Mouse (Mus musculus) lung, embryonic 16.5 days (tissue): ENCODE data around the gene Krba1. TPM values are rescaled to one million over a fixed set of nuclear protein-coding genes. Genes with fewer than 3 reads are reported as not detected.

Experiments
- ATAC-seq: fragments of 200-750 bp; cut with Nextera tagmentation; 2 replicates; pipeline ENCODE4 v1.8.0; 2017; ENCODE audit warnings: low read depth, mild to moderate bottlenecking, moderate library complexity
- H3K27ac ChIP-seq: fragments of 300-500 bp; sonication (generic); 2 replicates; pipeline ENCODE4 v1.5.1; 2014; ENCODE audit warnings: mild to moderate bottlenecking, control low read depth, low read length
- H3K27me3 ChIP-seq: fragments of 300-500 bp; sonication (generic); 2 replicates; pipeline ENCODE4 v1.6.1; 2014; ENCODE audit warnings: low read depth, low read length, mixed read lengths; ENCODE audit not compliant: control insufficient read depth, insufficient read depth
- H3K36me3 ChIP-seq: fragments of 300-500 bp; sonication (generic); 2 replicates; pipeline ENCODE4 v1.6.1; 2014; ENCODE audit warnings: low read length; ENCODE audit not compliant: control insufficient read depth, insufficient read depth
- H3K4me1 ChIP-seq: fragments of 300-500 bp; sonication (generic); replicated peaks from 2 replicates; pipeline ENCODE4 v1.6.1; 2014; ENCODE audit warnings: low read length, mixed read lengths; ENCODE audit not compliant: control insufficient read depth, insufficient read depth
- H3K4me2 ChIP-seq: fragments of 300-500 bp; sonication (generic); 2 replicates; pipeline ENCODE4 v1.6.1; 2014; ENCODE audit warnings: low read depth, low read length, control low read depth
- H3K4me3 ChIP-seq: fragments of 300-500 bp; sonication (generic); 2 replicates; pipeline ENCODE4 v1.5.1; 2014; ENCODE audit warnings: mild to moderate bottlenecking, low read length, control low read depth
- H3K9ac ChIP-seq: fragments of 300-500 bp; sonication (generic); 2 replicates; pipeline ENCODE4 v1.6.1; 2014; ENCODE audit warnings: low read length, control low read depth
- H3K9me3 ChIP-seq: fragments of 300-500 bp; sonication (generic); 2 replicates; pipeline ENCODE4 v1.6.1; 2016; ENCODE audit warnings: low read length; ENCODE audit not compliant: control insufficient read depth
- WGBS: fragments of 180-500 bp; shearing (Covaris S2); extraction: QIAGEN DNeasy Blood & Tissue Kit; methylation state at CpG from one replicate; pipeline ENCODE4 v1.1.7; 2014; 5-methylcytosine and 5-hydroxymethylcytosine counted together
- microRNA-seq: library from miRNA; unstranded; fragments of <30 nt; microRNA quantifications from one replicate; pipeline ENCODE4, GENCODE M21; 2016
- polyA plus RNA-seq: library from polyadenylated mRNA; unstranded; fragments of >200 nt; fragmentation: Nextera tagmentation; extraction: Ambion mirVana; gene quantifications from 2 replicates; pipeline ENCODE4 v1.2.1, GENCODE M21; 2015

Gene Krba1
- polyA plus RNA-seq, 1 experiment from 2014 or later: 20.4 TPM

- no peak overlapping the region for H3K27ac ChIP-seq
- 73% methylated on average over 7 of the region's 7 CpGs for WGBS
- H3K9ac ChIP-seq: no peak overlapping the region
- no peak overlapping the region for H3K4me3 ChIP-seq
- ATAC-seq: no peak
- no peak overlapping the region for H3K4me2 ChIP-seq
- no peaks in the 10 kb centered on the region for H3K27me3 ChIP-seq
- H3K9me3 ChIP-seq: no peaks in the 10 kb centered on the region
- no peaks in the 10 kb centered on the region for H3K36me3 ChIP-seq
- no peaks in the 10 kb centered on the region for H3K4me1 ChIP-seq
These were observed 72.1 kb downstream of the Krba1 start for GRCm38 (mm10) chr6:48467490-48467889.

Small RNA genes lying within 50 kb of the gene (microRNA-seq; reads per million reads assigned to microRNA genes)
- gene Gm24325: not detected

Other genes with a start within 250 kb of the Krba1 start
- 21.0 and 22.6 TPM in 2 replicates for gene Zfp467, start 50.2 kb downstream of the Krba1 start, polyA plus RNA-seq
- 0.14 and 0.36 TPM in 2 replicates for gene Sspo, start 52.6 kb downstream of the Krba1 start, polyA plus RNA-seq
- 9.7 and 11.8 TPM in 2 replicates for gene Atp6v0e2, start 142.0 kb downstream of the Krba1 start, polyA plus RNA-seq
- gene Lrrc61, start 159.2 kb downstream of the Krba1 start, polyA plus RNA-seq: 5.8 and 8.8 TPM in 2 replicates
- gene Rarres2, start 177.2 kb downstream of the Krba1 start, polyA plus RNA-seq: 101 and 114 TPM in 2 replicates
- not detected in 2 replicates for gene Gm45021, start 194.0 kb downstream of the Krba1 start, polyA plus RNA-seq
- 30.5 and 32.3 TPM in 2 replicates for gene Repin1, start 198.3 kb downstream of the Krba1 start, polyA plus RNA-seq
- not detected in 2 replicates for gene Gm44965, start 198.4 kb downstream of the Krba1 start, polyA plus RNA-seq
- gene Zfp775, start 206.5 kb downstream of the Krba1 start, polyA plus RNA-seq: 6.2 and 7.4 TPM in 2 replicates
- gene AI854703, start 231.2 kb downstream of the Krba1 start, polyA plus RNA-seq: 0.41 and 0.57 TPM in 2 replicates